Mouse (Mus musculus): ENCODE data around the gene Bphl. TPM values are rescaled to one million over a fixed set of nuclear protein-coding genes. Genes with fewer than 3 reads are reported as not detected.

The Bphl gene
- total RNA-seq, 1 experiment from 2014 or later: 14.1 TPM

DNA sequence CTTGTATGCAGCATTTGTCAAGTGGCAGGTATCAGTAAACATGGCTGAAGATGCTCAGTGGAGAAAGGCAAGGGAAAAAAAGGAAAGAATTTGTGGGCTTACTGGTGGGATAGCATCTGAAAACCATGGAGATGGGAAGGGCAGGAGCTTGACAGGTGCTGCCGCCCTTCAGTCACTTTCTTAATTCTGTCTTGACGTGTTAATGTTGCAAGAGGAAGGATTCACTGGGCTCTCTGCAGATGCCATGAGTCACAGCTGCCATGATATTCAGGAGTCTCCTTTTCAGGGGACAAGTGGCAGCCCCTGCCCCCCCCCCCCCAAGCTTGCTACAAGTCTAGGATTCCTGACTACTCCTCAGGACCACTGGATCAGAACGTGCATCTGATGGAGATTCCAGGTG, 74.5 kb downstream of the Bphl start:
- ATAC-seq (ENCODE audit: extremely low read depth, insufficient number of reproducible peaks, low FRiP score, poor library complexity, severe bottlenecking): no peak

GRCm38 (mm10) chr13:34112369-34113081, 75.1 kb downstream of the Bphl start:
- no peak for ATAC-seq (ENCODE audit: extremely low read depth, insufficient number of reproducible peaks, low FRiP score, poor library complexity, severe bottlenecking)

- ATAC-seq (ENCODE audit: extremely low read depth, insufficient number of reproducible peaks, low FRiP score, poor library complexity, severe bottlenecking): no peak
Observed at GRCm38 (mm10) chr13:34113086-34113485, 75.7 kb downstream of the Bphl start.

DNA sequence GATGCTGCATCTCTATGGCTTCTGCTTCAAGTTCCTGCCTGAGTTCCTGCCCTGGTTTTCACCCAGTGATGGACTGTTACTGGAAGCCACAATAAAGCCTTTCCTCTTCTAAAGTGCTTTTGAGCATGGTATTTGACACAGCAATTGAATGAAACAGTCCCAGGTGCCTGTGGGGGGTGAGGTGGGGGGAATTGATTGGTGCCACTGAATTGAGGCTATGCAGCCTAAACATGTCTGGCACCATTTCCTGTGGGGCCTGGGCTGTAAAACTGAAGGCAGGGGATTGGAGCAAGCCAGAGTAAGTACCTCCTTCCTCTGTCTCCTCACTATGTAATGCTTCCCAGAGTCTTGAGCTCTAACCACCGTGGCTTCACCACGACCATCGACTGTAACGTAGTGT, 77.3 kb downstream of the Bphl start:
- no peak for ATAC-seq (ENCODE audit: extremely low read depth, insufficient number of reproducible peaks, low FRiP score, poor library complexity, severe bottlenecking)

DNA sequence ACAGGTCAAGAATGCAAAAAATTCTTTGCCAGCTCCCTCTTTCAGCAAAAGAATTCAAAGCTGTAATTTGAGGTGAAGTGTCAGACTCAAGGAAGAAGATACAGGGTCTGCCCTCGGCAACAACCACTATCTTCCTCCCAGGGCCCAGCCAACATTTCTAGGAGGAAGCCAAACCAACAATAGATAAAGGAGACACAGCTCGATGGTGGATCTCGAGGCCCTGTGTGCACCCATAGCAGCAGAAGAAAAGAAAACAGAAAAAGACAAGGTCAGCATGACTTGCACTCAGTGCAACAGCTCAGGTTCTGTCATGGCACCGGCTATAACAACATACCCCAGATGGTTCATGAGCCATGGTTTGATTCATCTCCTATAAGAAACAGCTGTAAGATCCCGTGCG, 79.1 kb downstream of the Bphl start:
- ATAC-seq (ENCODE audit: extremely low read depth, insufficient number of reproducible peaks, low FRiP score, poor library complexity, severe bottlenecking): no peak

DNA sequence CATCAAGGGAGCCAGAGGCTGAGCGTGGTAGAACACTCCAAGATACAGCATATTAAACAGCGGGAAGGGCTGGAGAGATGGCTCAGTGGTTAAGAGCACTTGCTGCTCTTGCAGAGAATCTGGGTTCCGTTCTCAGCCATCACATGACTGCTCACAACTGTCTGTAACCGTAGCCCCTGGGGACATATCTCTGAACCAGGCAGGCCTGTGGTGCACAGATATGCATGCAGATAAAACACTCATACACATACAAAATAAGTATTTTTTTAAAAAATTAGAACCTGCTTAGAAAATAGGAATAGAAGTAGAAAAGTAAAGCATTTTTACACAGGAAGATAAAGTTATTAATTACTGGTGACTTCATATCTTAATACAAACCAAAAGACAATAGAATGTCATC, 81.4 kb downstream of the Bphl start:
- 0 out of 2 replicates have a peak, but pooled peaks have one; percentile 36 for ATAC-seq (ENCODE audit: extremely low read depth, insufficient number of reproducible peaks, low FRiP score, poor library complexity, severe bottlenecking)

GRCm38 (mm10) chr13:34119406-34119805, 82.0 kb downstream of the Bphl start:
- ATAC-seq (ENCODE audit: extremely low read depth, insufficient number of reproducible peaks, low FRiP score, poor library complexity, severe bottlenecking): no peak

- no peak for ATAC-seq (ENCODE audit: extremely low read depth, insufficient number of reproducible peaks, low FRiP score, poor library complexity, severe bottlenecking)
Observed at GRCm38 (mm10) chr13:34120536-34120935, 83.1 kb downstream of the Bphl start.

Other genes with a start within 250 kb of the Bphl start
- gene Serpinb6e, start 194.2 kb upstream of the Bphl start, total RNA-seq (2017): not detected in 2 replicates
- not detected in 2 replicates for gene Serpinb6c, start 131.9 kb upstream of the Bphl start, total RNA-seq (2017)
- gene Nqo2, start 72.9 kb upstream of the Bphl start, total RNA-seq (2017): 5.4 and 7.0 TPM in 2 replicates
- 60.7 and 65.5 TPM in 2 replicates for gene Ripk1, start 35.2 kb upstream of the Bphl start, total RNA-seq (2017)
- gene Serpinb6a, start 34.8 kb upstream of the Bphl start, total RNA-seq (2017): 21.1 and 24.8 TPM in 2 replicates
- 16.5 and 17.7 TPM in 2 replicates for gene Tubb2a, start 40.4 kb downstream of the Bphl start, total RNA-seq (2017)
- 3.8 and 6.5 TPM in 2 replicates for gene Tubb2b, start 92.9 kb downstream of the Bphl start, total RNA-seq (2017)
- gene Psmg4, start 125.4 kb downstream of the Bphl start, total RNA-seq (2017): 42.6 and 56.8 TPM in 2 replicates

Measured in neutrophil, adult 5-6 weeks (primary cell).